Mouse (Mus musculus) adrenal gland, postnatal 4 days (tissue): ENCODE results near the gene Mpp3. TPM values are rescaled to one million over a fixed set of nuclear protein-coding genes. Genes with fewer than 3 reads are reported as not detected.
"Not testable (repeated sequence)": the region's sequence is repeated elsewhere in the genome, so short reads cannot be mapped to it uniquely, and the experiment has no call there.

Experiments used
- DNase-seq, 2 experiments: peaks; one replicate each; pipeline ENCODE4 v3.0.0; 2021 to 2022; ENCODE audit warnings: low spot score in 2 of 2, mixed read lengths in 2 of 2
- total RNA-seq, 2 experiments: library from RNA; stranded (reverse); gene quantifications; 2 replicates each; pipeline ENCODE4 v1.2.3; 2021

Mpp3 gene
- total RNA-seq, 2 experiments from 2014 or later, result 19.2 to 24.4 TPM

- DNase-seq, result no peak
These were observed 15.1 kb downstream of the Mpp3 start for GRCm38 (mm10) chr11:102013201-102013600.

- no peak for DNase-seq
These were observed 16.8 kb downstream of the Mpp3 start for GRCm38 (mm10) chr11:102011510-102011909.

GRCm38 (mm10) chr11:102010140-102010539 is 18.1 kb downstream of the Mpp3 start:
- no peak for DNase-seq

GRCm38 (mm10) chr11:102008954-102009637 is 19.2 kb downstream of the Mpp3 start:
- DNase-seq, result no peak

- DNase-seq, result no peak
These were observed 19.9 kb downstream of the Mpp3 start for GRCm38 (mm10) chr11:102008372-102008771.

GRCm38 (mm10) chr11:102006688-102007087 is 21.6 kb downstream of the Mpp3 start:
- DNase-seq, result no peak

GRCm38 (mm10) chr11:102006271-102006670 is 22.0 kb downstream of the Mpp3 start:
- no peak for DNase-seq

GRCm38 (mm10) chr11:102004251-102004650 is 24.0 kb downstream of the Mpp3 start:
- DNase-seq, result no peak

GRCm38 (mm10) chr11:101999466-101999865 is 28.8 kb downstream of the Mpp3 start:
- no peak for DNase-seq

- no peak for DNase-seq
These were observed 30.0 kb downstream of the Mpp3 start for GRCm38 (mm10) chr11:101998258-101998657.

- DNase-seq, result no peak
These were observed 32.3 kb downstream of the Mpp3 start for GRCm38 (mm10) chr11:101995938-101996337.

- no peak for DNase-seq
These were observed 34.2 kb downstream of the Mpp3 start for GRCm38 (mm10) chr11:101994100-101994499.

GRCm38 (mm10) chr11:101992411-101992810 is 35.9 kb downstream of the Mpp3 start:
- no peak for DNase-seq

- no peak for DNase-seq
These were observed 36.4 kb downstream of the Mpp3 start for GRCm38 (mm10) chr11:101991813-101992212.

GRCm38 (mm10) chr11:101990244-101990643 is 38.0 kb downstream of the Mpp3 start:
- no peak for DNase-seq

- no peak for DNase-seq
These were observed 41.3 kb downstream of the Mpp3 start, which contains the start of gene Dusp3 for GRCm38 (mm10) chr11:101986913-101987312. TSS of gene Dusp3 (minus strand) at chr11:101987013.

- peak; percentile 53 to 73 for DNase-seq
These were observed 42.3 kb downstream of the Mpp3 start for GRCm38 (mm10) chr11:101985990-101986389.

- DNase-seq, result not testable (repeated sequence)
These were observed 42.8 kb downstream of the Mpp3 start for GRCm38 (mm10) chr11:101985450-101985849.

GRCm38 (mm10) chr11:101984054-101985025 is 43.9 kb downstream of the Mpp3 start, which contains the start of gene Cfap97d1:
TSS of gene Cfap97d1 (plus strand) at chr11:101984279.
- peak; percentile 67 to 82 for DNase-seq

GRCm38 (mm10) chr11:101983431-101983921 is 44.8 kb downstream of the Mpp3 start:
- no peak for DNase-seq

- DNase-seq, result no peak
These were observed 45.3 kb downstream of the Mpp3 start for GRCm38 (mm10) chr11:101982981-101983411.

GRCm38 (mm10) chr11:101981850-101982249 is 46.4 kb downstream of the Mpp3 start:
- no peak for DNase-seq
